Mouse (Mus musculus): ENCODE measurements around the gene Abcc5.
A peak's percentile ranks its signal among the peaks of the same experiment; 100 is the strongest.

Gene Abcc5

GRCm38 (mm10) chr16:20357837-20358236, 68.4 kb downstream of the Abcc5 start:
- no peak for DNase-seq (ENCODE audit: low spot score)

- no peak for DNase-seq (ENCODE audit: low spot score)
Measured at GRCm38 (mm10) chr16:20354762-20355161, 71.4 kb downstream of the Abcc5 start.

GRCm38 (mm10) chr16:20354011-20354410, 72.2 kb downstream of the Abcc5 start:
- DNase-seq (ENCODE audit: low spot score) = no peak

DNA sequence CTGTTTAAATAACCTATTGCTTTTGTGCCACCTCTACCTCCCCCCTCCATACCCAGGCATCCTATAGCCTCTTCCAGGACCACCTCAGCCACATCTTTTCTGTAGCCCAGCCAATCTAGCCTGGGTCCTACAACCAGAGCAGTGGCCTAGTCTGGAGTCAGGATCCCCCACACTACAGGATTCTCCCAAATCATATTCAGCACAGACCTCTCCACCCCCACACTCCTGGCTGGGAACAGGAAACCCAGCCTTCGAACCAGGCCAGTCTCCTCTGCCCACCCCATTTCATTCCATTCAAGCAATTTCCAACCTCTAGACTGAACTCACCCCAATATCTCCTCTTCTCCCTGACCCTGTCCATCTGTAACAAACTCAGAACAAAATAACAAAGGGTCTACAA, 80.7 kb downstream of the Abcc5 start:
- no peak for DNase-seq (ENCODE audit: low spot score)

DNA sequence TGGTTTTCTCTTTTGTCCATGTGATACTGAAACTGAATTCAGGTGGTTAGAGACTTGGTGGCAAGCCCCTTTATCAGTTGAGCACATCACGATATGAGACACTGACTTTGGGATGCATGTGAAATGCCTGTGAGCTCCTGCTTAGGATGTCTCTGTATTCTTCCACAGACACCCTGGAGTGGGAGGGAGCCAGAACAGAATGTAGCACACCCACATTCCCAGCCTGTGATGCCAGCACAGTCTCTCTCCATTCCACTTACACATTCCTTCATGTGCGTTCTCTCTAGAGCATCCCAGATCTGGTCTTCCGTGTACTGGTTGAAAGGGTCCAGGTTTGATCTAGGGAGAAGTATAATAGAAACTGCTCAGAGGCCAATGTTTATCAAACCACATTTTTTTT, 87.6 kb downstream of the Abcc5 start:
- DNase-seq (ENCODE audit: low spot score) = no peak

GRCm38 (mm10) chr16:20334918-20335317, 91.3 kb downstream of the Abcc5 start:
- no peak for DNase-seq (ENCODE audit: low spot score)

GRCm38 (mm10) chr16:20328306-20328705, 97.9 kb downstream of the Abcc5 start:
- DNase-seq (ENCODE audit: low spot score) = no peak

- no peak for DNase-seq (ENCODE audit: low spot score)
Measured at GRCm38 (mm10) chr16:20325286-20325685, 100.9 kb downstream of the Abcc5 start, which contains the start of gene Cyp2ab1. Gene Cyp2ab1, minus strand, starts transcription at chr16:20325404.

DNA sequence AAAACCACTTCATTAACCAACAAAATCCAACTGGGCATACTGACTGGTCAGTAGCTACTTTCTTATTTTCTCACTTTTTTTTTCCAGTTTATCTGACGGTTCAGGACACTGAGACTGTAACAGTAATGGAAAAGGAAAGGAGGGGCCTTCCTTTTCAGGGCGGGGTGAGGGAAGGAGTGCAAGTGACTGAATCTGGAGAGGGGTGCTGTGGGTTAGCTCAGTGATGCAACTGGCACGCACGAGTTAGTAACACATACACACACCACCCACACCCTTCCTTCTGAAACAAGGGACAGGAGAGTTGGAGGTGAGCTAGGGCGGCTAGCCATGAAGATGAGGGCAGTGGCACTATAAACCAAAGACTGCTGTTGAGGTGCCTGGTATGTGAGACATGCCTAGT, 102.3 kb downstream of the Abcc5 start:
- no peak for DNase-seq (ENCODE audit: low spot score)

GRCm38 (mm10) chr16:20322274-20322673, 103.9 kb downstream of the Abcc5 start:
- DNase-seq (ENCODE audit: low spot score) = no peak

DNA sequence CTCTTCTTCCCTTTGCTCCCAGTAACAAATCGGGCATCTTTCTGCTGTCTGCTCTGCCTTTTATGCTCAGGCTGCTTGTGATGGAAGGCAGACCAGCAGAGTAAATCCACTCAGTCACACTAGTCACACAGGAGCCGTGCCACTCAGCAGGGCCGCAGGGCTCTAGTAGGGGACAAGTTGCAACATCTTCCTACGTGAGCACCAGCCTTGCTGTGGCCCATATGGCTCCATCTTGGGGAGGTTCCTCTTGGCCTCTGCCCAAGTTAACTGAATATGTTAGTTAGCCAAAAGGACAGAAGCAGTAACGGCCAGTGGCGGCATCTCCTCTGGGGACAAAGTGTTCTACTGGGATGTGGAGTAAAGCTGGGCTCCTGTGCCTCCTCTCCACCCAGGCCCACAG, 109.4 kb downstream of the Abcc5 start:
- no peak for DNase-seq (ENCODE audit: low spot score)

- no peak for DNase-seq (ENCODE audit: low spot score)
Measured at GRCm38 (mm10) chr16:20315266-20315665, 110.9 kb downstream of the Abcc5 start.

DNA sequence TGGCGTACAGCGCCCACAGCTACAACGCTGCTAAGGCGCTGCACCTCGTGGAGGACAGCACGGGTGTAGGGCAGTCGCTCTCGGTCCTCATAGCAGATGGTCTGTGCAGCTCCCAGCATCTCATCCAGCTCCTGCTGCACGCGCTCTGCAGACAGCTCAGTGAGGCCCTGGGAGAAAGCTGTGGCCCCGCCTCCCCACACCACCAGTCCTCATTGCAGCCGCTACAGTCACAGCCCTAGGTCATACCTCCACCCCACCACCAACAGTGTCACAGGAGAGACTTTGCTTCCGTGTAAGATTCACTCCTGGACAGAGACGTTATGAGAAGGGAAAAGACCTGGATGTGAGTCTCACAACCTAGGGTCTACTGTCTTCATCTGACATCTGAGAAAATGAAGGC, 113.9 kb downstream of the Abcc5 start:
- DNase-seq (ENCODE audit: low spot score) = no peak

- DNase-seq (ENCODE audit: low spot score) = peak; percentile 45
Measured at GRCm38 (mm10) chr16:20301770-20302649, 124.2 kb downstream of the Abcc5 start, which contains the start of gene Parl. Gene Parl, minus strand, starts transcription at chr16:20302387.

- no peak for DNase-seq (ENCODE audit: low spot score)
Measured at GRCm38 (mm10) chr16:20300076-20300475, 126.1 kb downstream of the Abcc5 start.

Data from ovary, postnatal 10 days (tissue).